Mouse (Mus musculus): ENCODE results near the gene Tank. TPM values are rescaled to one million over a fixed set of nuclear protein-coding genes. Genes with fewer than 3 reads are reported as not detected.

Gene Tank
- polyA plus RNA-seq, 1 experiment from 2014 or later: 25.7 TPM

- H3K27me3 ChIP-seq (replicated peaks; ENCODE audit: low read depth, poor library complexity, severe bottlenecking): no peaks in the 10 kb centered on the region
These were observed 59.8 kb downstream of the Tank start for GRCm38 (mm10) chr2:61638182-61638581.

GRCm38 (mm10) chr2:61642452-61643368, 64.3 kb downstream of the Tank start:
- no peaks in the 10 kb centered on the region for H3K9me3 ChIP-seq
- peaks cover 4% of the 10 kb centered on the region; the same call in 1 of the 2 replicates for H3K36me3 ChIP-seq (replicated peaks)
- no peak overlapping the region for H3K4me3 ChIP-seq
- H3K27ac ChIP-seq (replicated peaks): no peak overlapping the region
- H3K4me1 ChIP-seq: no peaks in the 10 kb centered on the region
- 57% methylated on average over 6 of the region's 6 CpGs for WGBS
- H3K27me3 ChIP-seq (replicated peaks; ENCODE audit: low read depth, poor library complexity, severe bottlenecking): no peaks in the 10 kb centered on the region
- DNase-seq (ENCODE audit: low spot score): peak; percentile 47

More at GRCm38 (mm10) chr2:61638182-61638581, 59.8 kb downstream of the Tank start:
- Histone ChIP-seq H3K36me3 (replicated peaks) (0 out of 2 replicates have a peak, but pooled peaks cover 8% of the 10 kb centered on the region), H3K27ac (replicated peaks) (no peak overlapping the region), H3K4me1 (no peaks in the 10 kb centered on the region), H3K9me3 (no peaks in the 10 kb centered on the region), H3K4me3 (no peak overlapping the region)
- DNase-seq (ENCODE audit: low spot score): no peak
- WGBS: 77% methylated on average over 6 of the region's 6 CpGs

DNA sequence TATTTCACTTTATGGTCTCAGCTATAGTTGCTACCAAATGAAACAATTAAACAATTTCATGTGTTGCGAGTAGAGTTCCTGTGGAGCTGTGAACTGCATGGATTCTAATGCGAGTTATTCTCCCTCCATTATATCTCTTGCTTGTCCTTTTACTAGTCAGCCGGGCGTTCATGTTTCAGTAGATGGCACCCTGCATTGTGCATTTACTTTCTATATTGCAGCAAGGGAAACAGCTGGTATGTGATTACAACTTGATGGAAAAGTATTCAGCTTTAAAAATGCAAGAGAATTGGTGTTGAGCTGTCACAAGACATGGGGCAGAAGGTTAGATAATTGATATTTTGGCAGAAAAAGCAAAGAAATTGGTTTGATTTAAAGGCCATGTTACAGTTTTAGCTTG, 72.8 kb downstream of the Tank start:
- no peaks in the 10 kb centered on the region for H3K9me3 ChIP-seq
- peaks cover 12% of the 10 kb centered on the region for H3K36me3 ChIP-seq (replicated peaks)
- 87% methylated on average over 4 of the region's 4 CpGs for WGBS
- H3K4me3 ChIP-seq: no peak overlapping the region
- no peak overlapping the region for H3K27ac ChIP-seq (replicated peaks)
- no peak for DNase-seq (ENCODE audit: low spot score)
- H3K27me3 ChIP-seq (replicated peaks; ENCODE audit: low read depth, poor library complexity, severe bottlenecking): peaks cover 14% of the 10 kb centered on the region
- H3K4me1 ChIP-seq: peaks cover 12% of the 10 kb centered on the region

DNA sequence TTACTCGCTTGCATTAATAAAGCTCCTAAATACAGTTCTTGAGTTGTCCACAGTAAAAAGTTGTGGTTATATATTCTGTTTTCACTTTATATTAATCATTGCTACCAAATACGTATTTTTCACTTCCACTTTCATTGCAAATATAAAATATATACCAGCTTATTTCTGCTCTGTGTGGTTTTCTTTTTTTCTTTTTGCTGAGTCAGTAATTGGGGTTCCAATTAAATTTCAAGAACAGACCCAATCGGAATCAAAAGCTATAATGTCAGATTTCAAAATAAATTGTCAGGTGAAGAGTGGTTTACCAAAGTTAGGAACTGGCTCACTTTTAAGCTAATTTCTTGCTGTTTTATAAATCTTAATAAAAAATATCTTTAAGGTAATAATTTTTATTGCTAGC, 73.3 kb downstream of the Tank start:
- no peak for DNase-seq (ENCODE audit: low spot score)
- H3K27me3 ChIP-seq (replicated peaks; ENCODE audit: low read depth, poor library complexity, severe bottlenecking): peaks cover 14% of the 10 kb centered on the region
- H3K36me3 ChIP-seq (replicated peaks): peaks cover 12% of the 10 kb centered on the region
- H3K4me1 ChIP-seq: peaks cover 17% of the 10 kb centered on the region
- H3K27ac ChIP-seq (replicated peaks): no peak overlapping the region
- no peaks in the 10 kb centered on the region for H3K9me3 ChIP-seq
- H3K4me3 ChIP-seq: no peak overlapping the region
- WGBS: 86% methylated on average over 3 of the region's 3 CpGs

DNA sequence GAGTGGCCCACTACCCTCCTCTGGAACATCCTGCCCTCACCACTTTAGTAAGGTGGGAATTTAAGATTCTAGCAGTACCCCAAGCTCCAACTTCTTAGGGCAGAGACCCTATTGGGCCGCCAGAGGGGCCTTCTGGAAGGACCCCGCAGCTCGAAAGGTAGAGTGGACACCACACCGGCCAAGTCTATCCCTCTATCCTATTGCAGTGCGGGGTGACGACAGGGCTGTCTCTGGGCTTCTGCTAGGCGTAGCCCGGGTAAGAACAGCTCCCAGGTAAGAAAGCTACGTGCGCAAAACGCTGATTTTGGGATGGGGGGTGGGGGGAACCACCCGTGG, 76.6 kb downstream of the Tank start:
- peaks cover 23% of the 10 kb centered on the region for H3K4me1 ChIP-seq
- DNase-seq (ENCODE audit: low spot score): no peak
- H3K4me3 ChIP-seq: peak overlapping the region; percentile 70
- peaks cover 1% of the 10 kb centered on the region; the same call in 1 of the 2 replicates for H3K36me3 ChIP-seq (replicated peaks)
- no peaks in the 10 kb centered on the region for H3K9me3 ChIP-seq
- 6% methylated on average over 12 of the region's 12 CpGs for WGBS
- no peak overlapping the region for H3K27ac ChIP-seq (replicated peaks)
- H3K27me3 ChIP-seq (replicated peaks; ENCODE audit: low read depth, poor library complexity, severe bottlenecking): peaks cover 39% of the 10 kb centered on the region

DNA sequence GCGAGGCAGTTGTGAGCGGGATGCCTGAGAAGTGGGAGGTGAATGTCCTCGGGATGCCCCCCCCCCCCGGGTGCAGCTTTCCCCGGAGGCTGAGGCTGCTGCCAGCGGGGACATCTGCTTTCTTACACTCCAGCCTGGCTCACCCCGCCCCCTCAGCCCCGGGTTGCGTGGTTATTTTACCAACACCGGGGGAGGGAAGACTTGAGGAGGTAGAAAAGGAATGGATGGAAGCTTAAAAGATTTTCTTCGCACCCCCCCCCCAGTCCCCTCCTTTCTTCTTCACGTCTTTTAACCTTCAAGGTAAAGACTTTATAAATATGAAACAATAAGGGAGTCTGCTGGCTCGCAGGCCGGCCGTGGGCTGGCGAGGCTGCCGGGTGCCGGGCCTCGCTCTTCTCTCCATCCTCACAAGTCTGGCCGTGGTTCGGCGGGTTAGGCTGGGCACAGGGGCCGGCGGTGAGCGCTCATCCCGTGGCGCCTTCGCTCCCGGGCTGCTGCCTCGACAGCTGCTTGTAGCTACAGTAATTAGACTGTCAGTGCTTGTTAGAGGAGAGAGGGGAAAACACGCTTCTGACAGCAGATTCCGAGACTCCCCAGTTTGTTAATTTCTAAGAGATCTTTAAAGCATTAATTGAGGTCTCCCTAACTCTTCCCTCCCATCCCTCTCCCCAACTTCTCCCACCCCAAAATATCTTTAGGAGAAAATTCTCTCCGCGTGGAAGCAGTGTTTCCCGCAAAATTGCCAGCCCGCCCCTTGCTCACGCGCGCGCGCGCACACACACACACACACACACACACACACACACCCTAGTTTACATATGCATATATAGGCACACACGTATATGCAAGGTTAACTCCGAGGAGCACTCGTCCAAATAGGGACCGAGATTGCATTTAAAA, 77.2 kb downstream of the Tank start:
- WGBS: under 1% methylated on average over 46 of the region's 46 CpGs

DNA sequence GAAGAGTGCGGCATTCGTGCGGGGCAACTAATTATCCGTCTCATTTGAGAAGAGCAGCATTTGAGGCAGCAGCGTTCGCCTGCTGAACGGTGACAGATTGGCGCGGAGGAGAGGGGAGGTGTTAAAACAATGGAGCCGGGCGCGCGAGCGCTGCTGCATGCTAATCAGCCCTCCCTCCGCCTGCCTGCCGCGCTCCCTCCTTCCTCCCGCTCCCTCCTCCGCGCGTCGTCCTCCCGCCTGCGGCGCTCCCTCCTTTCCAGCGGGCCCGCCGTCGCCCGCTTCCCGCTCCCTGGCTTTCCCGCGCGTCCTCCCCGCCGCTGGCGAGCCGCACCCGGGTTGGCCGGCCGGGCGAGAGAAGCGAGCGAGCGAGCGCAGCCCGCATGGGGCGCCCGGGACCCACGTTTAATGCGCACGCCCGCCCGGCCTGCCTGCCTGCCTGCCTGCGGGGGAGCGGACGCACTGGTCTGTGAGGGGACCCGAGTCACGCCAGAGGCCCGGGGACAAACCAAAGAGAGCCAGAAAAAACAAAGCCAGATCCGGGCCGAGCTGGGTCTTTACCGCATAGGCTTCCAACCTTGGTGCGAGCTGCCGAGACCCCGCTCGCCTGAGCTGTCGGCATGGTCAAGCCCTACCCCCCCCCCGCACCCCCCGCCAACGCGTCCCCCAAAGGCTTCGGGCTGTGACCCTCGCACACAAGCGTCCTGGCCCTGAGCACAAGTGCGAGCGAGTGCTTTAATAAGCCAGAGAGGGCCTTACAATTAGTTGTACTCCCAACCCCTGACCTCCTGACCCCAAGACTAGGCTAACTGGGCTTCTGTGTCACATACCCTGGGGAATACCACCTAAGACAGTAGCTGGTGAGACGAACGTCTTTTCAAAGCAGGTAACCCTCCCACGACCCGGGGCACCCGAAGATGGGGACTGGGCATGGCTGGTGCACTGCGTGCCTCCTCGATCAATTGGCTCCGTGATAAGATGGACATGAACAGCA, 78.3 kb downstream of the Tank start:
- H3K36me3 ChIP-seq (replicated peaks): no peaks in the 10 kb centered on the region
- peaks cover 39% of the 10 kb centered on the region for H3K27me3 ChIP-seq (replicated peaks; ENCODE audit: low read depth, poor library complexity, severe bottlenecking)
- under 1% methylated on average over 85 of the region's 85 CpGs for WGBS
- H3K27ac ChIP-seq (replicated peaks): peak overlapping the region; percentile 87
- H3K9me3 ChIP-seq: no peaks in the 10 kb centered on the region
- peak; percentile 82 for DNase-seq (ENCODE audit: low spot score)
- peaks cover 23% of the 10 kb centered on the region for H3K4me1 ChIP-seq
- H3K4me3 ChIP-seq: peak overlapping the region; percentile 70

More for the DNA sequence above, 77.2 kb downstream of the Tank start:
- peak; percentile 76 for DNase-seq (ENCODE audit: low spot score)
- Histone ChIP-seq H3K36me3 (replicated peaks) (no peaks in the 10 kb centered on the region), H3K4me1 (peaks cover 23% of the 10 kb centered on the region), H3K9me3 (no peaks in the 10 kb centered on the region), H3K27me3 (replicated peaks; ENCODE audit: low read depth, poor library complexity, severe bottlenecking) (peaks cover 39% of the 10 kb centered on the region), H3K4me3 (peak overlapping the region; percentile 70), H3K27ac (replicated peaks) (peak overlapping the region; percentile 57; the same call in 1 of the 2 replicates)

DNA sequence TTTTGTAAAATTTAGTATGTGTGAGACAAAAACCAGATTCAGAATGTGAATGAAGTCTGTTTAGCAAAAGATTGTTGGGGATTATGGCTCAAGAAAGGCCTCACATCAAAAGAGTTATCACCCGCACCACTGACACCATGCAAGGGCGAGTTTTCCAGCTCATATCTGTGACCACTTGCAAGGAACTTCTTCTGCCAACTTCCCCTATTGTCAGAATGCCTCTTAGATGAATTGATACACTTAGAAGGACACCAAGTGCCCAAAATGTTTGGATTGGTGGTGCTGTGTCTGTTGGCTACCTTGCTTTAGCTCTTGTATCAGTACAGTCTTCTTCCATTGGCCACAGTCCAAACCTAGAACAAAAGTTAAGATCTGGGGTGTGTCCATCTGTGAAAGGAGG, 80.9 kb downstream of the Tank start:
- 68% methylated on average over 2 of the region's 2 CpGs for WGBS
- H3K4me1 ChIP-seq: peaks cover 23% of the 10 kb centered on the region
- DNase-seq (ENCODE audit: low spot score): no peak
- peaks cover 37% of the 10 kb centered on the region for H3K27me3 ChIP-seq (replicated peaks; ENCODE audit: low read depth, poor library complexity, severe bottlenecking)
- H3K9me3 ChIP-seq: no peaks in the 10 kb centered on the region
- no peak overlapping the region for H3K27ac ChIP-seq (replicated peaks)
- no peaks in the 10 kb centered on the region for H3K36me3 ChIP-seq (replicated peaks)
- H3K4me3 ChIP-seq: no peak overlapping the region

GRCm38 (mm10) chr2:61662833-61663232, 84.4 kb downstream of the Tank start:
- Histone ChIP-seq H3K36me3 (replicated peaks) (no peaks in the 10 kb centered on the region), H3K4me1 (no peaks in the 10 kb centered on the region), H3K4me3 (no peak overlapping the region), H3K9me3 (no peaks in the 10 kb centered on the region), H3K27me3 (replicated peaks; ENCODE audit: low read depth, poor library complexity, severe bottlenecking) (peaks cover 15% of the 10 kb centered on the region), H3K27ac (replicated peaks) (no peak overlapping the region)
- WGBS: 87% methylated on average over 10 of the region's 10 CpGs
- no peak for DNase-seq (ENCODE audit: low spot score)

GRCm38 (mm10) chr2:61663573-61664241, 85.3 kb downstream of the Tank start:
- 83% methylated on average over 10 of the region's 10 CpGs for WGBS
- Histone ChIP-seq H3K9me3 (no peaks in the 10 kb centered on the region), H3K36me3 (replicated peaks) (no peaks in the 10 kb centered on the region), H3K4me3 (no peak overlapping the region), H3K27ac (replicated peaks) (no peak overlapping the region), H3K4me1 (no peaks in the 10 kb centered on the region), H3K27me3 (replicated peaks; ENCODE audit: low read depth, poor library complexity, severe bottlenecking) (peaks cover 8% of the 10 kb centered on the region)
- DNase-seq (ENCODE audit: low spot score): no peak

DNA sequence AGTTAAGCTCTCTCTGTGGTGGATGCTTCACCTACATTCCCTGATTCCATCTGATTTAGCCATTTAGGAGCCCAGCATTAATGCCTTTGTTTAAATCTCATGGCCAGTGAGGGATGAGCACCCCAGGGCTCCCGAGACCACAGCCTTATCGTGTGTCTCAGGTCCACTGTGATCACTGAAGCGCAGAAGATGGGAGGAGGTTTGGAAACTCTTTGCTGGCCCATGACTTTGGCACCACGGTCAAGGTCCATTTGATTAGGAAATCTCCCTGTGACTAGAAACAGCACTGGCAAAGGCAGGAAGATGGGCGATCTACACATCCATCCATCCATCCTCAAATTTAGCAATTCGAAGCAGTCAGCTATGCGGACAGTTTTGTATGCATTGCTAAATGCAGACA, 89.0 kb downstream of the Tank start:
- Histone ChIP-seq H3K9me3 (no peaks in the 10 kb centered on the region), H3K4me3 (no peak overlapping the region), H3K4me1 (no peaks in the 10 kb centered on the region), H3K27me3 (replicated peaks; ENCODE audit: low read depth, poor library complexity, severe bottlenecking) (no peaks in the 10 kb centered on the region), H3K27ac (replicated peaks) (no peak overlapping the region), H3K36me3 (replicated peaks) (no peaks in the 10 kb centered on the region)
- DNase-seq (ENCODE audit: low spot score): no peak
- WGBS: 83% methylated on average over 7 of the region's 7 CpGs

Data from embryonic facial prominence, embryonic 10.5 days (tissue).